Mouse (Mus musculus): ENCODE measurements around the gene Spg20. TPM values are rescaled to one million over a fixed set of nuclear protein-coding genes. Genes with fewer than 3 reads are reported as not detected.

The Spg20 gene
- polyA plus RNA-seq, 1 experiment from 2014 or later, result 14.4 TPM

- Histone ChIP-seq H3K4me3 (replicated peaks) (no peak overlapping the region), H3K27ac (replicated peaks) (no peak overlapping the region), H3K9ac (replicated peaks) (no peak overlapping the region), H3K4me2 (no peak overlapping the region), H3K4me1 (peaks cover 11% of the 10 kb centered on the region), H3K36me3 (no peaks in the 10 kb centered on the region), H3K27me3 (replicated peaks) (no peaks in the 10 kb centered on the region), H3K9me3 (replicated peaks) (no peaks in the 10 kb centered on the region)
- no peak for ATAC-seq (ENCODE audit: low FRiP score)
Measured at GRCm38 (mm10) chr3:55101092-55101491, 10.8 kb upstream of the Spg20 start.

GRCm38 (mm10) chr3:55105372-55106023, 6.4 kb upstream of the Spg20 start:
- Histone ChIP-seq H3K4me3 (replicated peaks) (no peak overlapping the region), H3K9me3 (replicated peaks) (no peaks in the 10 kb centered on the region), H3K4me1 (no peaks in the 10 kb centered on the region), H3K4me2 (no peak overlapping the region), H3K9ac (replicated peaks) (no peak overlapping the region), H3K27me3 (replicated peaks) (no peaks in the 10 kb centered on the region), H3K36me3 (no peaks in the 10 kb centered on the region), H3K27ac (replicated peaks) (no peak overlapping the region)
- ATAC-seq (ENCODE audit: low FRiP score), result no peak
- WGBS, result 90% methylated on average over 14 of the region's 14 CpGs

GRCm38 (mm10) chr3:55106051-55106450, 5.9 kb upstream of the Spg20 start:
- no peaks in the 10 kb centered on the region for H3K9me3 ChIP-seq (replicated peaks)
- no peaks in the 10 kb centered on the region for H3K4me1 ChIP-seq
- H3K4me2 ChIP-seq, result no peak overlapping the region
- WGBS, result 89% methylated on average over 17 of the region's 17 CpGs
- ATAC-seq (ENCODE audit: low FRiP score), result no peak
- no peak overlapping the region for H3K9ac ChIP-seq (replicated peaks)
- H3K36me3 ChIP-seq, result no peaks in the 10 kb centered on the region
- no peak overlapping the region for H3K4me3 ChIP-seq (replicated peaks)
- H3K27me3 ChIP-seq (replicated peaks), result no peaks in the 10 kb centered on the region
- H3K27ac ChIP-seq (replicated peaks), result no peak overlapping the region

- Histone ChIP-seq H3K27me3 (replicated peaks) (no peaks in the 10 kb centered on the region), H3K4me1 (peaks cover 14% of the 10 kb centered on the region), H3K9me3 (replicated peaks) (no peaks in the 10 kb centered on the region), H3K9ac (replicated peaks) (no peak overlapping the region), H3K27ac (replicated peaks) (no peak overlapping the region), H3K4me2 (no peak overlapping the region), H3K4me3 (replicated peaks) (no peak overlapping the region), H3K36me3 (no peaks in the 10 kb centered on the region)
- ATAC-seq (ENCODE audit: low FRiP score), result no peak
- WGBS, result 84% methylated on average over 4 of the region's 4 CpGs
Measured at GRCm38 (mm10) chr3:55109097-55109496, 2.8 kb upstream of the Spg20 start.

- no peaks in the 10 kb centered on the region for H3K9me3 ChIP-seq (replicated peaks)
- peak overlapping the region; percentile 92 for H3K4me3 ChIP-seq (replicated peaks)
- H3K9ac ChIP-seq (replicated peaks), result peak overlapping the region; percentile 98
- peak overlapping the region; percentile 90 for H3K27ac ChIP-seq (replicated peaks)
- peaks cover 10% of the 10 kb centered on the region for H3K36me3 ChIP-seq
- 42% methylated on average over 16 of the region's 16 CpGs for WGBS
- peak overlapping the region; percentile 69 for H3K4me2 ChIP-seq
- H3K4me1 ChIP-seq, result peaks cover 20% of the 10 kb centered on the region
- ATAC-seq (ENCODE audit: low FRiP score), result no peak
- no peaks in the 10 kb centered on the region for H3K27me3 ChIP-seq (replicated peaks)
Measured at GRCm38 (mm10) chr3:55112710-55113415, 955 bp downstream of the Spg20 start.

- Histone ChIP-seq H3K9me3 (replicated peaks) (no peaks in the 10 kb centered on the region), H3K4me1 (peaks cover 20% of the 10 kb centered on the region), H3K4me2 (no peak overlapping the region), H3K27me3 (replicated peaks) (no peaks in the 10 kb centered on the region), H3K27ac (replicated peaks) (no peak overlapping the region), H3K36me3 (peaks cover 24% of the 10 kb centered on the region), H3K4me3 (replicated peaks) (no peak overlapping the region), H3K9ac (replicated peaks) (no peak overlapping the region)
- no peak for ATAC-seq (ENCODE audit: low FRiP score)
- 80% methylated on average over 7 of the region's 7 CpGs for WGBS
Measured at GRCm38 (mm10) chr3:55114313-55115065, 2.6 kb downstream of the Spg20 start.

- H3K4me2 ChIP-seq, result no peak overlapping the region
- peaks cover 20% of the 10 kb centered on the region for H3K4me1 ChIP-seq
- H3K9ac ChIP-seq (replicated peaks), result no peak overlapping the region
- H3K27me3 ChIP-seq (replicated peaks), result no peaks in the 10 kb centered on the region
- no peak overlapping the region for H3K4me3 ChIP-seq (replicated peaks)
- no peaks in the 10 kb centered on the region for H3K9me3 ChIP-seq (replicated peaks)
- ATAC-seq (ENCODE audit: low FRiP score), result no peak
- H3K36me3 ChIP-seq, result peaks cover 24% of the 10 kb centered on the region
- 76% methylated on average over 1 of the region's 1 CpGs for WGBS
- no peak overlapping the region for H3K27ac ChIP-seq (replicated peaks)
Measured at GRCm38 (mm10) chr3:55115071-55115470, 3.2 kb downstream of the Spg20 start.

- Histone ChIP-seq H3K4me2 (no peak overlapping the region), H3K4me1 (peaks cover 20% of the 10 kb centered on the region), H3K9me3 (replicated peaks) (no peaks in the 10 kb centered on the region), H3K4me3 (replicated peaks) (no peak overlapping the region), H3K36me3 (peaks cover 31% of the 10 kb centered on the region), H3K27me3 (replicated peaks) (no peaks in the 10 kb centered on the region), H3K9ac (replicated peaks) (no peak overlapping the region), H3K27ac (replicated peaks) (no peak overlapping the region)
- WGBS, result 88% methylated on average over 8 of the region's 8 CpGs
- ATAC-seq (ENCODE audit: low FRiP score), result no peak
Measured at GRCm38 (mm10) chr3:55115989-55116388, 4.1 kb downstream of the Spg20 start.

GRCm38 (mm10) chr3:55119275-55119898, 7.5 kb downstream of the Spg20 start:
- Histone ChIP-seq H3K27me3 (replicated peaks) (no peaks in the 10 kb centered on the region), H3K4me3 (replicated peaks) (no peak overlapping the region), H3K9me3 (replicated peaks) (no peaks in the 10 kb centered on the region), H3K27ac (replicated peaks) (no peak overlapping the region), H3K9ac (replicated peaks) (no peak overlapping the region), H3K36me3 (peaks cover 61% of the 10 kb centered on the region), H3K4me2 (no peak overlapping the region), H3K4me1 (peaks cover 6% of the 10 kb centered on the region)
- 90% methylated on average over 6 of the region's 6 CpGs for WGBS
- no peak for ATAC-seq (ENCODE audit: low FRiP score)

GRCm38 (mm10) chr3:55122336-55122870, 10.5 kb downstream of the Spg20 start:
- no peak overlapping the region for H3K4me2 ChIP-seq
- no peaks in the 10 kb centered on the region for H3K9me3 ChIP-seq (replicated peaks)
- H3K27ac ChIP-seq (replicated peaks), result no peak overlapping the region
- H3K36me3 ChIP-seq, result peaks cover 84% of the 10 kb centered on the region
- H3K27me3 ChIP-seq (replicated peaks), result no peaks in the 10 kb centered on the region
- no peak overlapping the region for H3K4me3 ChIP-seq (replicated peaks)
- no peak for ATAC-seq (ENCODE audit: low FRiP score)
- no peaks in the 10 kb centered on the region for H3K4me1 ChIP-seq
- H3K9ac ChIP-seq (replicated peaks), result no peak overlapping the region
- WGBS, result 95% methylated on average over 3 of the region's 3 CpGs

- whole genome bisulfite sequencing, result 91% methylated on average over 4 of the region's 4 CpGs
- H3K36me3 ChIP-seq, result peaks cover 84% of the 10 kb centered on the region
- H3K27me3 ChIP-seq (replicated peaks), result no peaks in the 10 kb centered on the region
- H3K27ac ChIP-seq (replicated peaks), result no peak overlapping the region
- no peaks in the 10 kb centered on the region for H3K9me3 ChIP-seq (replicated peaks)
- H3K9ac ChIP-seq (replicated peaks), result no peak overlapping the region
- no peak for ATAC-seq (ENCODE audit: low FRiP score)
- no peak overlapping the region for H3K4me2 ChIP-seq
- H3K4me1 ChIP-seq, result no peaks in the 10 kb centered on the region
- H3K4me3 ChIP-seq (replicated peaks), result no peak overlapping the region
Measured at GRCm38 (mm10) chr3:55123064-55123463, 11.2 kb downstream of the Spg20 start.
